Mouse (Mus musculus) embryonic facial prominence, embryonic 10.5 days (tissue): ENCODE measurements around the gene Rnf185. TPM values are rescaled to one million over a fixed set of nuclear protein-coding genes. Genes with fewer than 3 reads are reported as not detected.

Experiments
- DNase-seq: peaks from one replicate; pipeline ENCODE4 v3.0.0-alpha.2; 2017; ENCODE audit warnings: low spot score
- H3K27ac ChIP-seq: fragments of 300-500 bp; sonication (generic); replicated peaks from 2 replicates; pipeline ENCODE4 v1.5.1; 2016; ENCODE audit warnings: mild to moderate bottlenecking
- H3K27me3 ChIP-seq: fragments of 300-500 bp; sonication (generic); replicated peaks from 2 replicates; pipeline ENCODE4 v1.6.1; 2016; ENCODE audit warnings: low read depth, mild to moderate bottlenecking; ENCODE audit not compliant: poor library complexity, severe bottlenecking
- H3K36me3 ChIP-seq: fragments of 300-500 bp; sonication (generic); replicated peaks from 2 replicates; pipeline ENCODE4 v1.6.1; 2016; ENCODE audit warnings: mild to moderate bottlenecking, moderate library complexity
- H3K4me1 ChIP-seq: fragments of 300-500 bp; sonication (generic); 2 replicates; pipeline ENCODE4 v1.6.1; 2016
- H3K4me3 ChIP-seq: fragments of 300-500 bp; sonication (generic); 2 replicates; pipeline ENCODE4 v1.5.1; 2016; ENCODE audit warnings: mild to moderate bottlenecking, moderate library complexity
- H3K9me3 ChIP-seq: fragments of 300-500 bp; sonication (generic); 2 replicates; pipeline ENCODE4 v1.6.1; 2016; ENCODE audit warnings: mild to moderate bottlenecking
- WGBS: fragments of 180-500 bp; shearing (Covaris S2); methylation state at CpG from one replicate; pipeline ENCODE4 v1.1.7; 2016; 5-methylcytosine and 5-hydroxymethylcytosine counted together
- polyA plus RNA-seq: library from polyadenylated mRNA; unstranded; fragments of >200 nt; fragmentation: Nextera tagmentation; extraction: Ambion mirVana; gene quantifications from 2 replicates; pipeline ENCODE4 v1.2.1, GENCODE M21; 2016

The Rnf185 gene
- polyA plus RNA-seq, result 37.6 and 40.2 TPM in 2 replicates

GRCm38 (mm10) chr11:3452167-3452639 is at the start of gene Rnf185:
Gene Rnf185 (minus strand): TSS chr11:3452363.
- Histone ChIP-seq H3K9me3 (no peaks in the 10 kb centered on the region), H3K36me3 (peaks cover 35% of the 10 kb centered on the region), H3K4me1 (peaks cover 22% of the 10 kb centered on the region), H3K27ac (peak within 1 kb of the TSS; percentile 86), H3K27me3 (no peaks in the 10 kb centered on the region), H3K4me3 (peak within 1 kb of the TSS; percentile 77)
- WGBS, result under 1% methylated on average over 45 of the region's 45 CpGs
- peak; percentile 96 for DNase-seq

- no peaks in the 10 kb centered on the region for H3K9me3 ChIP-seq
- peaks cover 17% of the 10 kb centered on the region for H3K4me1 ChIP-seq
- no peaks in the 10 kb centered on the region for H3K36me3 ChIP-seq
- H3K4me3 ChIP-seq, result no peak overlapping the region
- no peaks in the 10 kb centered on the region for H3K27me3 ChIP-seq
- 88% methylated on average over 1 of the region's 1 CpGs for WGBS
- DNase-seq, result no peak
- H3K27ac ChIP-seq, result no peak overlapping the region
Observed at GRCm38 (mm10) chr11:3497296-3497695, 45.1 kb upstream of the Rnf185 start.

GRCm38 (mm10) chr11:3496756-3497155 is 44.6 kb upstream of the Rnf185 start:
- DNase-seq, result no peak
- Histone ChIP-seq H3K27ac (no peak overlapping the region), H3K27me3 (no peaks in the 10 kb centered on the region), H3K36me3 (no peaks in the 10 kb centered on the region), H3K4me1 (peaks cover 22% of the 10 kb centered on the region), H3K9me3 (no peaks in the 10 kb centered on the region), H3K4me3 (no peak overlapping the region)
- WGBS, result 51% methylated on average over 5 of the region's 5 CpGs

DNA sequence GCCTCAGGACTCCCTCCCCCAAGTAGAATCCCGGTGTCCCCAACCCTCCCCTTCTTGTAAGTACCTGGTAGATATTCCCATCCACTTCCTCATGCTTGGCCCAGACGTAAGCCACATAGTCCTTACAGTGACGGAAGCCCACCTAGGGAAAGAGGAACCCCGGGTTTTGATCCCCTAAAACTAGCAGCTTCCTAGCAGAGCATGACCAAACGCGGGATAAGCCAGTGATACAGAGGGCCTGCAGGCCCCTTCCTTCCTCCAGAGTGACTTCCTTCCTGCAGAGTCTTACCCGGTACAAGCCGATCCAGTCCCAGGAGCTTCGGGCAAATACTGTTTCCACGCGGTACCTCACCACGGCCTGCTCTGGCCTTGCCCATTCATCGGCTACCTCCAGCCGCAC is 43.3 kb upstream of the Rnf185 start:
- no peak overlapping the region for H3K4me3 ChIP-seq
- H3K36me3 ChIP-seq, result no peaks in the 10 kb centered on the region
- DNase-seq, result no peak
- H3K9me3 ChIP-seq, result no peaks in the 10 kb centered on the region
- no peaks in the 10 kb centered on the region for H3K27me3 ChIP-seq
- WGBS, result 91% methylated on average over 14 of the region's 14 CpGs
- H3K27ac ChIP-seq, result no peak overlapping the region
- H3K4me1 ChIP-seq, result peaks cover 23% of the 10 kb centered on the region

- Histone ChIP-seq H3K27ac (peak overlapping the region; percentile 60; the same call in 1 of the 2 replicates), H3K4me3 (no peak overlapping the region), H3K9me3 (no peaks in the 10 kb centered on the region), H3K27me3 (no peaks in the 10 kb centered on the region), H3K36me3 (no peaks in the 10 kb centered on the region), H3K4me1 (peaks cover 23% of the 10 kb centered on the region)
- WGBS, result 77% methylated on average over 17 of the region's 17 CpGs
- DNase-seq, result no peak
Observed at GRCm38 (mm10) chr11:3494857-3495256, 42.7 kb upstream of the Rnf185 start.

GRCm38 (mm10) chr11:3492748-3493147 is 40.6 kb upstream of the Rnf185 start:
- 67% methylated on average over 4 of the region's 4 CpGs for WGBS
- no peaks in the 10 kb centered on the region for H3K36me3 ChIP-seq
- no peak overlapping the region for H3K4me3 ChIP-seq
- no peak for DNase-seq
- H3K9me3 ChIP-seq, result no peaks in the 10 kb centered on the region
- H3K27ac ChIP-seq, result no peak overlapping the region
- peaks cover 31% of the 10 kb centered on the region for H3K4me1 ChIP-seq
- H3K27me3 ChIP-seq, result no peaks in the 10 kb centered on the region

DNA sequence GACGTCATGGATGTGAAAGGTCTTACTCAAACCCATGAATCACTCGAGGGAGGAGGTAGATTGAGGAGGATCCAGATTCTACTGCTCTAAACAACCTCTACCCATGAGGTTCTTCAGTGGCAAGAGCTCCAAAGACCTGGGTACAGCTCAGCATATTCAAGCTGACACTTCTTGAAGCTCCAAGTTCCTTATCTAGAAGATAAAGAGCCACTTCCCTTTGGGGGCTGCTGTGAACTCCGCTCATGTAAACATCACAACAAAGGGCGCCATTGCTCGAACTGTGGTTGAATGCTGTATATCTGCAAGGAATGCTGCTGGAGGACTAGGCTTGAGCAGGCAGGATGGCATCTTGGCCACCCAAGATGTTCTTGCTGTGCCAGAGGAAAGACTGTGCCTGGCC is 36.9 kb upstream of the Rnf185 start:
- WGBS, result 86% methylated on average over 5 of the region's 5 CpGs
- H3K4me1 ChIP-seq, result peaks cover 22% of the 10 kb centered on the region

GRCm38 (mm10) chr11:3487952-3488570 is 35.9 kb upstream of the Rnf185 start, which contains the start of gene Pla2g3:
Gene Pla2g3 (plus strand): TSS chr11:3488284.
- Histone ChIP-seq H3K4me3 (peak within 1 kb of the TSS; percentile 21; the same call in 1 of the 2 replicates), H3K27ac (no peak within 1 kb of the TSS; the same call in 1 of the 2 replicates), H3K4me1 (peaks cover 22% of the 10 kb centered on the region), H3K36me3 (no peaks in the 10 kb centered on the region), H3K27me3 (no peaks in the 10 kb centered on the region), H3K9me3 (no peaks in the 10 kb centered on the region)
- WGBS, result 20% methylated on average over 11 of the region's 11 CpGs
- peak; percentile 55 for DNase-seq

More for the DNA sequence above, 36.9 kb upstream of the Rnf185 start:
- DNase-seq, result no peak
- Histone ChIP-seq H3K4me3 (no peak overlapping the region), H3K36me3 (no peaks in the 10 kb centered on the region), H3K27ac (no peak overlapping the region), H3K27me3 (no peaks in the 10 kb centered on the region), H3K9me3 (no peaks in the 10 kb centered on the region)

- 78% methylated on average over 7 of the region's 7 CpGs for WGBS
- no peak for DNase-seq
- H3K9me3 ChIP-seq, result no peaks in the 10 kb centered on the region
Observed at GRCm38 (mm10) chr11:3486349-3486748, 34.2 kb upstream of the Rnf185 start.

GRCm38 (mm10) chr11:3483980-3484642 is 31.9 kb upstream of the Rnf185 start:
- Histone ChIP-seq H3K4me3 (no peak overlapping the region), H3K27me3 (no peaks in the 10 kb centered on the region), H3K4me1 (peaks cover 10% of the 10 kb centered on the region), H3K27ac (no peak overlapping the region), H3K9me3 (no peaks in the 10 kb centered on the region), H3K36me3 (no peaks in the 10 kb centered on the region)
- DNase-seq, result no peak
- WGBS, result 69% methylated on average over 11 of the region's 11 CpGs

More at GRCm38 (mm10) chr11:3486349-3486748, 34.2 kb upstream of the Rnf185 start:
- Histone ChIP-seq H3K27ac (no peak overlapping the region), H3K36me3 (no peaks in the 10 kb centered on the region), H3K4me1 (peaks cover 10% of the 10 kb centered on the region), H3K27me3 (no peaks in the 10 kb centered on the region), H3K4me3 (no peak overlapping the region)

GRCm38 (mm10) chr11:3475489-3475888 is 23.3 kb upstream of the Rnf185 start:
- Histone ChIP-seq H3K27ac (no peak overlapping the region), H3K9me3 (no peaks in the 10 kb centered on the region), H3K27me3 (peaks cover 4% of the 10 kb centered on the region; the same call in 1 of the 2 replicates), H3K4me1 (no peaks in the 10 kb centered on the region), H3K36me3 (no peaks in the 10 kb centered on the region), H3K4me3 (no peak overlapping the region)
- no peak for DNase-seq

GRCm38 (mm10) chr11:3474480-3475115 is 22.4 kb upstream of the Rnf185 start:
- Histone ChIP-seq H3K27ac (no peak overlapping the region), H3K4me3 (no peak overlapping the region), H3K27me3 (peaks cover 8% of the 10 kb centered on the region; the same call in 1 of the 2 replicates), H3K9me3 (no peaks in the 10 kb centered on the region), H3K36me3 (no peaks in the 10 kb centered on the region), H3K4me1 (no peaks in the 10 kb centered on the region)
- 88% methylated on average over 7 of the region's 7 CpGs for WGBS
- no peak for DNase-seq
